Mouse (Mus musculus): ENCODE results near the gene Gipc3.

- TF ChIP-seq CTCF (IDR thresholded peaks at IDR 0.05; ENCODE audit: extremely low read depth, insufficient read length, insufficient replicate concordance, low read depth, low read length) (peak; percentile 84), POLR2A (IDR thresholded peaks at IDR 0.05; ENCODE audit: low read depth, low read length) (peak; percentile 78; the same call in 1 of the 2 replicates)
These were observed 50.3 kb downstream of the Gipc3 start, which contains the start of gene Pip5k1c for GRCm38 (mm10) chr10:81292554-81293333.
